Mouse (Mus musculus) kidney, adult 2 months (tissue): ENCODE measurements at regions not wholly inside any gene's neighbourhood (a gene's known extent, or its start where the extent isn't known, plus 50 kb on each side); places are given as distances from the start of the nearest gene placed in this dataset.

Experiments
- CTCF ChIP-seq: fragments of 200-500 bp; conservative IDR thresholded peaks from 2 replicates; pipeline ENCODE4 v1.5.1; 2011; ENCODE audit warnings: low read depth, mild to moderate bottlenecking, control low read depth, low read length, moderate library complexity, mixed read lengths; ENCODE audit not compliant: insufficient read depth, insufficient read length
- POLR2A ChIP-seq: fragments of 200-500 bp; IDR thresholded peaks from one replicate; pipeline ENCODE4 v1.6.1; 2011; ENCODE audit warnings: low read depth, low read length, control low read depth

DNA sequence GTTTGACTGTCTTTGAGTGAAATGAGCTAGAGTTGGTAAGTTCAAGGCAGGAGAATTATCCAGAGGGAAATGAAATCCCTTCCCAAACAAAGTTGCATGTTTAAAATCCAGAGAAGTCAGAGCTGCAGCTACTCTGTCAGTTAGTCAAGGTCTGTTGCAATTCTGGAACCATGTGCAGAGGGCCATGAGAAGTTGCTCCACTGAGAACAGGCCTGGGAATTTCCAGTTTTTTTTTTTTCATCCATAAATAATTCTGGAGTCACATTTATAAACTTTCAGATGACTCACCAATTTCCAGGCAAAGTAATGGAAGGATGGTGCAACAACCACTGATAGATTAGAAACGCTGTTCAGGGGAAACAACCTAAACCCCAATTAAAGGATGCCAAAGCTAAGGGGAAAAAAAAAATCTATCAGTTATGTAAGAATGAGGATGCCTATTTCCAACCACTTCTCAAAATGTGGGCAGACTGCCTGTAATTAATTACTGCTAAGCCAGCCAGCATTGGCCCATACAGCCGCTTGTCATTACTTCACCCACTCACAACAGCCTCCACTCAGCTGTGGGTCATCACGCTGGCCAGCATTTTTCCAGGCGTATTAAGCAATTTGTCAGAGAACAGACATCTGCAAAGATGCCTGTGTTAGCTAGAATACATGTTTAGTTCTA, 340.7 kb upstream of the Rasa1 start:
- TF ChIP-seq CTCF (no peak), POLR2A (no peak)
